Mouse (Mus musculus) layer of hippocampus, adult 8-10 months (tissue): ENCODE results near the gene Gm27021. TPM values are rescaled to one million over a fixed set of nuclear protein-coding genes. Genes with fewer than 3 reads are reported as not detected.

ENCODE experiments used
- DNase-seq, 2 experiments: peaks; one replicate each; pipeline ENCODE4 v3.0.0; 2022; ENCODE audit warnings: low spot score in 2 of 2
- total RNA-seq, 4 experiments: library from RNA; stranded (reverse); gene quantifications; 2 replicates each; pipeline ENCODE4 v1.2.4; 2022

Gene Gm27021
- under 1 TPM in 1 of 4 experiments, not detected in 3; 0.57 TPM for total RNA-seq

DNA sequence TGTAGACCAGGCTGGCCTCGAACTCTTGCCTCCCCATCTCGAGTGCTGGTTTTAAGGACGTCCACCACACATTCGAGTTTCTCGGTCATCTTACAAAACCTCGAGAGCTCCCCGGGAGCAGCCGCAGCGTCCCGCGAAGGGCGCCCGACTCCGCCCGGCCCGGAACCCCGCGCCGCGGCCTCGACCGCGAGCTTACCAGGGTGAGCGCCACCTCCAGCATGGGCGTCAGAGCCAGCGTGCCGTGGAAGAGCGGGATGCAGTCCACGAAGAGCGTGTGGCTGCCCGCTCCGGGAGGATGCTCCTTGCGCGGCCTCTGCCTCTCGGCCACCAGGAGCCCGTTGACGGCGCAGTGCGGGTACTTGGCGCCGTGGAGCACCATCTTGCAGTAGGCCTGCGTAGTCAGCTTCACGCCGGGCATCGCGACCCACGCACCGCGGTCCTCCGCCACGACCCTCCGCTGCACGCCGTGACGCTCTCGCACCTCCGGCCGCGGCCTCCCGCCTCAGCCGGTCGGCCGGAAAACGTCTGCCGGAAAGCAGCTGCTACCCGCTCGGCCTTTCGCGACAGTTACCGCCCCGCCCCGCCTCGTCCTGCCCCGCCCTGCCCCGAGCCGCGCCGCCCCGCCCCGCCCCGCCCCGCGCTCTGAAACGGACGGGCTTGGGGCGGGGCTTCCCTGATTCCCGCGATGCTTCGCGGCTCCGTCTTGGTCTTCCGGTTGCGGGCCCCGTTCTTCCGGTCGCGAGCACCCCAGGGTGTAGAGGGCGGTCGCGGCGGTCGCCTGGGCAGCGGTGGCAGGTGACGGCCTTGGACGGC lies at the start of gene Gm27021, which contains the start of gene Cox4i1:
Gene Gm27021 (minus strand): TSS at position 519 of the 813 bp plus-strand sequence.
Gene Cox4i1 (plus strand): TSS at position 662 of the 813 bp plus-strand sequence.
- DNase-seq, result peak; percentile 84

DNA sequence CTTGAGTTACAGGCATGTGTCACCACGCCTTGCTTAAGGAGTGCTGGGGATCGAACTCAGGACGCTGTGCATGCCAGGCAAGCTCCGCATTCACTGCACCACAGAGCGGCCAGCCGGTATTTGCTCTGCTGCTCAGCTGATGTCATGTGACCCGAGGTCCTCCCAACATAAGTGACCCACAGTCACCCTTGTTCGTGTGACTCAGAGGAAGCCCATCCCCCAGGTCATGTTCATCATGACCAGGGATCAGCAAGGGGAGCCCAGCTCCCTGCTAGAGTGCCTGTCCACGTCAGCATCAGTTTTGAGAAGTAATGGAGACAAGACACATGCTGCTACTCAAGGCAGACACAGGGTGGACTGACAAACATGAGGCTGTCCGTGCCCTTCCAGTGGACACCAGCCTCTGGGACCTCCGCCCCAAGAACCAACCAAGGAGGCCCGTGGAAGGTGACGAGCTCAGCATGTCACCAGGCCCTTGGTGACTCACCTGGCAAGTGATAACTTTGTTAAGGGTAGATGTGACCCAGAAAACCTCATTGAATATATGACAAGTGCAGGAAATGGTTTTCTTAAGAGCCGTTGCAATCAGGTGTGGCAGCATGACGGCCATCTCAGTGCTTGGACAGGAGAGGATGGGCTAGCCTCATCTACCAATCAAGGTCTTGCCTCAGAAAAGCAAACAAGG lies 48.3 kb upstream of the Gm27021 start:
- DNase-seq, result no peak

DNA sequence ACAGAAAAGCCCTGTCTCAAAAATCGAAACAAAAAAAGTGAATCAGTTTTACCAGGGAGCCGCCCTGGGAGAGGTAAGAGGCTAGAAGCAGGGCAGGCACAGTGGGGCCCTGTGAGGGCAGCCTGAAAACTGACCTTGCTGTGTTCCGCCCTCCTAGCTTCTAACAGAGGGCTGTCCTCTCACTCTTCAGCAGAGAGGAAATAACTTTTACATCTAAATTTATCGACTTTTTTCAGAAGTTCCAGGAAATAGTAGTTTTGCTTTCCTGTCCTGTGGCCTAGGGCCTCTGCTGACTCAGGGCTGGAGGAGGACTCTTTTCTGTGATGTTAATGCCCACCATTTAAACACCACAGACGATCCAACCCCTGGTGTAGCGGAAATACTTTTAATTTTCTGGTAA lies 47.3 kb upstream of the Gm27021 start:
- DNase-seq, result no peak

DNA sequence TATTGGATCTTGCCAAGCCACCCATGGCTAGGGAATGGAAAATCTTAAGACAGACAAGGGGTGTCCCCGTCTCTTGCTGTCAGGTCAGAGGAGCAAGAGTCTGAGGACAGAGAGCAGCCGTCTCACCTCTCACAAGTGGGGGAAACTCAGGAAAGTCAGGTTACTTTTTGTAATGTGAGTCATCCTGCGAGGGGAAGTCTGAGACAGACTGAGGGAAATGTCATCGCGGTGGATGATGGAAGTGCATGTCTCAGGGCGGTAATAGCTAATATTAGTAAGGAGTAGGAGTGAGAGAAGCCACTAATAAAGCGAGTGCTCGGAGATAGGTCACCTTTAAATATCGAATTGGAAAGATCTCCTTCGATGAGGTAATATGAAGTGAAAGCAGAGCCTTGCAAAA lies 41.3 kb upstream of the Gm27021 start:
- DNase-seq, result no peak

DNA sequence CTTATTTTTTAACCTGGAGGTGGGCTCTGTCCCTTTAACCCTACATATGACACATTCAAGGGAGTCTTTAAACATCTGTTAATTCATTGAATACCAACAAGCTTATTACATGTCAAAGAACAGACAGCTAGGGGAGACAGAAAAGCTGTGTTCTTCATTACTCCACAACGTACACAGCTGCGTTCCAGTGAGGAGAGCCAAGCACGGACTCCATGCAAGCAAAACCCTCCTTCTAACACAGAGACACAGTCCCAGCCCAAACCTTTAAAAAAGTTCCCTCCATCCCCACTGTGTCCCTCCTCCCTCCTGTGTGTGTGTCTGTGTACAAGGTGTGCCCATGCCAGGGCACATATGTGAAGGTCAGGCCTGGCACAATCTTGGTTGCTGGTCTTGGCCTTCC lies 38.3 kb upstream of the Gm27021 start:
- no peak for DNase-seq

DNA sequence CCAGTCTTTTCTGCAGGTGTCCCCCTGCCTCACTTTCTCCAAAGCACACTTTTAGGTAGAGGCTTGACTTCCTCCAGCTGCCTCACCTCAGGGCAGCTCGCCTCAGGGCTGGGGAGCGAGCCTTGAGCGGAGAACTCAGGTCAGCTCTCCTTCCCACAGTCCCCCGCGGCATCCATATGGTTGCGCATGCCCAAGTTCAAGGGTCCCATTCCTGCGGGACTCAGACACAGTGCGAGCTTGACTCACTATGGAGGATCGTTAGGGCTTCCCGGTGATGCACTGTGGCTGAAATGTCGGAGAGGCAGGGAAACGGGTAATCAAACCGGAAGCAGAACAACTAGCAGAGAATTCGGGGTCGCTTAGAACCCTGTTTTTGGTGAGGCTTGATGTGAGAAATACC lies 37.3 kb upstream of the Gm27021 start:
- DNase-seq, result no peak

DNA sequence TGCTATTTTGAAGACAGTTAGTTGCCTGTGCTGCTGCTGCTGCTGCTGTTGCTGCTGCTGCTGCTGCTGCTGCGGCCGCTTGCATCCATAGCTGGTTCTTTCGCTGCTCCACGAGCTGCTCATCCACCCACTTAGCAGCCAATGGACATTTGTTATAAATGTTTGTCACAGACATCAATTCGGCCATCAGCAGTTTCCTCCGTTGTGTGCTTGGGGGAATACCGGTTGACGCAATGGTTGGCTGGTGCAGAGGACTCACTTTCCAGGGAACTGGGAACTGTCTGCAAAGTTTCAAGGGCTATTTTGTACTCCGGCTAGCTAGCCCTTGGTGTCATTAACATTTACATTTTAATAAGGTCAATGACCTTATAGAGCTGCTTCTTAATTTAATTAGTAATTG lies 36.3 kb upstream of the Gm27021 start:
- no peak for DNase-seq

DNA sequence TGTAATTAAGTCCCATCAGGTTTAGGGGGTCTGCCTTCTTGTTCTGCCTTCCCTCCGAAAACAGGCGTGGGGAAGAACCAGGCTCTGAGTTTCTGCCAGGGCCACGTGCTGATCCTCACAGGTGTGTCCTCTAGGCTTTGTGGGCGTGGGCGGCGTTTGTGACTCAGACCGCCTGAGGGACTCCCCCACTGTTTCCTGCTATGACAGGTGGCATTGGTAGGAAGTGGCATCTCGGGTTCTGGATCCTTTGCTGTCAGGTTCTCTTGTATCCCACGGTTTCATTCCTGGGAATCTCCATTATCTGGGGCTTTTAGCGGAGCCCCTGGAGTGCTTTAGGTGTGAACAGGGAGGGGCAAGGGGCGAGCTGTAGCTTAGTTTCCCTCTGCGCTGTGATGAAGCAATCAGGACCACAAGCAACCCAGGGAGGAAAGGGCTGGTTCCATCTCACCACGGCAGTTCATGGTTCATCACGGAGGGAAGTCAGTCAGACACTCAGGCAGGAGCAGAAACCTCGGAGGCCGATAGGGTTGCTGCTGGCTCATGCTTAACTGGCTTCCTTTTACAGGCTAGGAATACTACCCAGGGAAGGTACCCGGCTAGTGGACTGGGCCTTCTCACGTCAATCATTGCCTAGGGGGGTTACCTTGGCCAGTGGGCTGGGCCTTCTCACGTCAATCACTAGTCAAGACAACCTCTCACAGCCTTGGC lies 34.0 kb upstream of the Gm27021 start:
- no peak for DNase-seq

DNA sequence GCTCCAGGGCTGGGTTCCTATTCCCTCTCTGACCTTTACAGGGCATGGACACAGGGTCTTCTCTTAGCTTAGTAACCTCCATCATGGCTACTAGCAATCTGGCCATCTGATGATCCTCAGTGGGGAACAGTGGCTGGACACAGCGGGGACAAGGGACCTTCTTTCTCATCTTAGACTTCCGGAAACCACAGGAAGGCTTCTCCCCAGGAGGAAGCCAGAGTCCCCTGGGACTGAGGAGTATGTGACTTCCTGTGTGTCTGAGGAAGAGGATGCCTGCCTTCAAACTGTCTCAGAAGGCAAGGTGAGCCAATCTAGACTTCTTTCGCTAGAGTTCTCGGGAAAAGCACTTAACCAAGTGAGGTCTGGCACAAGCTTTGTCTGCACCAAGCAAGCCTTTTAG lies 32.2 kb upstream of the Gm27021 start:
- DNase-seq, result no peak

DNA sequence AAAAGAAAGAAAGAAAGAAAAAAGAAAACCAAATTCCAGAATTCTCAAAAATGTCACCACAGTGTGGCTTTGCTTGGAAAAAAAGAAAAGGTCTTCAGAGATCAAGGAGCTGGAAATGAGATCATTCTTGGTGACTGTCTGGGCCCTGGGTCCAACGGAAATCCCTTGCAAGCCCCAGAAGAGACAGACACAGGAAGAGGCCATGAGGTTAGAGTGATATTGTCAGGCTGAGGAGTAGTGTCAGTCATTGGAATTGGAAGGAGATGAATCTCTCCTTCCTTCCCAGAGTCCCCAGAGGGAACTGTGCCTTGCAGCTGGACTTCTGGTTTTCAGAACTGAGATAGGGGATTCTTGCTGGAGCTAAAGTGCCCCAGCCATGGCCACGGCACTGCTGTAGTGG lies 31.7 kb upstream of the Gm27021 start:
- no peak for DNase-seq

DNA sequence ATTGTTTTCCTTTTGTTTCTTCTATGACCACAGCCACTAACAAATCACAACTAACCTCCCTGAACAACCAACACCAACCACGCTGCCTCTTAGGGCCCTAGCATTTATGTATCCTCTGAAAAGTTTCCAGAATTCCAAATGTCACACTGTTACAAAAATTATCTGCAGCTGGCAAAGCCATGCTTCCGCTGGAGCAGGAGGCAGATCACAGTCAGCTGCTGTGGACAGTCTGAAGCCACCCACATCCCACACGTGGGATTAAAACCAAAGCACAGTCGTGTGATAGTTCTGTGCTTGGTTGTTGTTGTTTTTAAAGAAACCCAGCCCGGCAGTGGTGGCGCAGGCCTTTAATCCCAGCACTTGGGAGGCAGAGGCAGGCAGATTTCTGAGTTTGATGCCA lies 31.2 kb upstream of the Gm27021 start:
- no peak for DNase-seq

DNA sequence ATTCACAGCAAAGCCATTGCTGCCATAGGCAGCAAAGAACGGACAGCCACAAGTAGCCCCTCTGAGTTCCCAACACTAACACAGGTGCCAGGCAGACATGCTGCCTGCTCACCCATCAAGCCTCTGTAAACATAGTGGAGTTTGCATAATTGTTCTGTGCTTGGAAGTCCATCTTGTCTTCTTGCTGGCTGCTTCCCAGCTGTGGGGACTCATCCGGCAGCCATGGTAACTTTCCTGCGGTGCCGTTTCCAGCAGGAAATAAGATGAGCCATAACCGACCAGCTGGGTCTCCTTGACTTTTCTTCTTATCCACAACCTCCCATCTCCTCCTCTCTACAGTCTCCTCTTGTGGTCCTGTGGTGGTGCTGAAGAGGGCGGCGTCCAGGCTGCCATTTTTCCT lies 30.5 kb upstream of the Gm27021 start:
- DNase-seq, result no peak

DNA sequence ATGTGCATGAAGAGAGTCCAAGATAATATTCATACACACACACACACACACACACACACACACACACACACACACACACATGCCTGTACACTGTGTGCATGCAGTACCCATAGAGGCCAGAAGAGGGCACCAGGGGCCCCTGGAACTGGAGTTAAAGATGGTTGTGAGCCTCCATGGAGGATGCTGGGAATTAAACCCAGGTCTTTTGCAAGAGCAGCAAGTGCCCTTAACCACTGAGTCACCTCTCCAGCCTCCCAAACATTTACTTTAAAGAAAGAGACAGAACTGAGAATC lies 30.0 kb upstream of the Gm27021 start:
- no peak for DNase-seq

DNA sequence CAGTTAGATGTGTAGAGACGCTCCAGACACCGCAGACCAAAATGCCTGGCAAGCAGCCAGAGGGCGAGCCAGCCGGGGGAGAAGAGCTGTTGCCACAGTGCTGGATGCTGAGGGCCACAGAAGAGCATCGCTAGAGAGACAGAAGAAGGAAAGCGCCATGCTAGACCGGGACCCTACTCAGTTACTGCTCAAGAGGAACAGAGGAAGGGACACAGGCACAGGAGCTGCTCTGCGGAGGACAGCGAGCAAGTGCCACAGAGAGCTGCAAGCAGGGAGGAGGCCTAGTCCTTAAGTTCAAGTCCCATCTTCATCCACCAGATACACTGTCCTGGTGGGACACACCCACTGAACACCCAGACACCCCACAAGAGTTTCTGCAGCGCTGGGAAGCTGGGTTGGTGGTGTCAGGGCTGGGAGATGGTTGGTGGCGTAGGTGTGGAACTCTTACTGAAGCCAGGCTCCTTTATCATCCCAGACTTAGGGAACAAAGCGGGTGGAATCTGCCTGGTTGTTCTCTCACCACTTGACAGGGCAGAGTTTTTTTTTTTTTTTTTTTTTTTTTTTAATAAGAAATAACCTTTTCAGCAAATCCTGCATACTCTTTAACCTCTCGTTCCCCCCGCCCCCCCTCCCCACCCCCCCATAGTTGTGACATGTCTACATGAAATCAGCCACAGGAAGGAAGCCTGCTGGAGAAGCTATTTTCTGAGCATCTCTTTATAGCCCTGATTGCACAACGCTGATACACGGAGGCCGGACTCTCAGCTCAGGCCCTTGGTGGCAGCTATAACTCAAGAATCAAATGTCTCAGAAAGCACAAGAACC lies 29.5 kb upstream of the Gm27021 start:
- no peak for DNase-seq

DNA sequence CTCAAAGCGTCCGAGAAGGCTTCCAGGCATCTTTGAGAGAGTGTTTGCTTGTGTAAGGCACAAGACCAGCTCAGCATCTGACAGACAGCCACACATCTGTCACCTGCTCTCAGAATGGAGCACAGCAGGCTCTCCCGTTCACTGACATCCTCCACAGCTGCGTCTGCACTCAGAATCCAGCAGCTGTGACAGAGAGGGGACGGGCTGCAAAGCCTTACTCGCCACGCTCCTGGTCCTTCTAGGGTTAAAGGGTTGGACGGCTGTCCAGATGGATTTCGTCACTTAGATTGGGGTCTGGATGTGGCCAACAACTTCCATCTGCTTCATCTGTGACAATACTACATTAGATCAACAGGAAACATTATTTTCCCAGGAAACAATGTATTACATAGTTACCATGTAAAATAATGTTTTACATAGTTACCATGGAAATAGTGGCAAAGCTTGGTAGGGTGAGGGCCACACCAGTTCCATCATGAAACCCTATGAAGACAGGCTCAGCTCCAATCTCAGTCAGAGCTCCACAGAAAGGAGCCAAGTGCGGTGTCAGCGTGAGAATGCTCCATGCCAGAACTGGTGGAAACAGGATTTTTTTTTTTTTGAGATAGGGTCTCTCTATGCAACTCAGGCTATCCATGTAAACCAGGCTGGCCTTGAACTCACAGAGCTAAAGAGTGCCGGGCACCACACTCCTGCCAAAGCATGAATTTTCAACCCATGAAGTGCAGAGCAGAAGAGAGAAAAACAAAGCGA lies 28.7 kb upstream of the Gm27021 start:
- DNase-seq, result no peak

DNA sequence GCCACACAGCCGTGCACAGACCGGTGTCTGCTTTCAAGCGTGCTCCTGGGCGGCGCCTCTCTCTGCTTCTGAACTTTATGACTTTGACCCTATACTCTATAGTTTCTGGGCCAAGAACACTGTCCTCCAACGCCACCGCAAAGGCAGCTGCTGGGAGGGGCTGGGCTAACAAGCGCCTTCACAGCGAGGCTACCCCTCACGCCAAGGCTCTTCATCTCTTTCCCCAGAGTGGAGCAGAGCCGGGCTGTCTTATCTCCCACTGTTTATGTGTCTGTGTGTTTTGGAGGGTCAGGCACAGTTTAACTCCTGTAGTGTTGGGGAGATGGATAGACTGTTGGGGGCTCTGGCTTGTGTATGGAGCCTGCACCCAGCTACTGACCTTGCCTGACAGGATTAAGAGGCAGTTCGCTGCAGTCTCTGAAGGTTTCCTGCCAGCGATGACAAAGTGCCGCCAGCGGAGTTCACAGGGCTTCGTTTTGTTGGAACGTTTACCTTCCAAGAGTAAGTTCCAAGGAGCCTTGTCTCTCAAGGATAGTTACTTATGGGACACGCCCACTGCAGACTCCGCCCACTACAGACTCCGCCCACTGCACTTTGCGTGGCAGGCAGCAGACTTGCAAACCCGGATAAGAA lies 26.1 kb upstream of the Gm27021 start:
- no peak for DNase-seq

DNA sequence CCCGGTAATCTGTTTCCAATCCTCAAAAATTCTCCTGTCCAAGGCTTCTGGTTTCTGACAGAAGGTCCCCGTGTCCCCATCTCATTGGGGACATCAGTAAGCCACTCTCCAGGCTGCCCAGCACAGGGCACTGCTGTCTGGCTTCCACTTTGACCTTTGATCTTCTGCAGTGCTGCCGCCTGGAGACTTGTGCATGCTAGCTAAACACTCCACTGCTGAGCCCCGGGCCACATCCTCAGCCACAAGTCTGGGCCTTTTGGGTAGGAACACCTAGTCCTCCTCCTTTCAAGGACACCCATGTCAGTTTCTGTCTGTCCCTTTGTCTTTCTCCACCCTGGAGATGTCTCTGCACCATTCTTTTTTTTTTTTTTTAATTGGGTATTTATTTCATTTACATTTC lies 25.1 kb upstream of the Gm27021 start:
- DNase-seq, result no peak

DNA sequence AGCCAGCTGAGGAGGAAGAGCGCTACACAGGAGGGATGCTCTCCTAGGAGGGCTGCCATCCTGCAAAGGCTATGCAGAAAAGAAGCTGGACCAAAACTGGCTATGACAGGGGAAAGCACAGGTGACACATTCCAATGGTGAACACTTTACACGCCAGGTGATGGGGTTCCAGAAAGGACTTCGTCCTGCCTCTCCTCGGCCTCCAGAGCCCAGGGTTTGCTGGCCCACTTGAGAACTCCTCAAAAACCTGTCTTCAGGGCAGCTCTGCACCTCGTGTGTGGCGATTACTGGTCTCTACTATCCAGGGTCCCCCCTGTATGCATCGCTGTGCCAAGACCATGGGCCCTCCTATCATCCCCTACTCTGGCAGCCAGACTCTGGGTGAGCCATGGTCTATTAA lies 20.6 kb upstream of the Gm27021 start:
- DNase-seq, result no peak

DNA sequence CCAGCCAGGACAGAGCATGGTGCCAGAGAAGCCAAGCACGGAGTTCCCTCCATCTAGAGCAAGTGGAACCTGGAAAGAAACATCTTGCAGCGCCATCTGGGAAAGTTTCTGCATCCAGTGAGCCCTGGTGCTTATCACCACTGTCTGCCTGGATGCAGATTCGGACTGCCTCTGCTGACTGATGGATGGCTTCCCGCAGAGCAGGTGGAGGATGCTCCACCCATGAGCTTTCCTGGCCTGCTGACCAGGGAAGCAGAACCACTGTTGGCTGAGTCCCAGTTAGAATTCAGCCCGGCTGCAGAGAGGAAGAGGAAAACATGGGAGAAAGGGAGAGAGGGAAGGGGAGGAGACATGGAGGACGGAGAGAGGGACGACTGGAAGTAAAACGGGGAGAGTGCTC lies 19.9 kb upstream of the Gm27021 start:
- no peak for DNase-seq

DNA sequence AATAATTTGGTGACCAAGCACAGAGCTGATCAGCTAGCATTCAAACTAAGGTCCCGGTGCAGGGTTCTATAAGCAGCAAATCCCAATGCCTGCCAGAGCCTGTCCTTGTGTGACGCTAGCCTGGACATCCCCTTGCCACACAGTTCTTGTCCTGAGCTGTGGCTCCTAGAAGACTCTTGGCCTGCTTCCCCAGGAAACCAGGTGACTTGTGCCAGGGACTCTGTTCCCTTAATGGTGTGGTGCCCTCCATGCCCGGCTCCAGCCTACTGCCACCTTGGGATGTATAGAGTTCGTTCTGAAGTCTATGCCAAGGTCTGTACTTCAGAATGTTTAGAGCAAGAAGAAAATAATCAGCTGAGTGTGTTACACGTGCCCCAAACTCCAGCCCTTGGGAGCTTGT lies 18.7 kb upstream of the Gm27021 start:
- no peak for DNase-seq
